Mouse (Mus musculus) small intestine, adult 2 months (tissue): ENCODE measurements around the gene Asb2.

Experiments used
- CTCF ChIP-seq: fragments of 200-500 bp; IDR thresholded peaks from 2 replicates; pipeline ENCODE4 v1.5.1; 2012; ENCODE audit warnings: low read depth, mild to moderate bottlenecking, control low read depth, inconsistent platforms, low read length, moderate library complexity, mixed read lengths; ENCODE audit not compliant: insufficient replicate concordance, insufficient read length; ENCODE audit errors: extremely low read depth
- POLR2A ChIP-seq: fragments of 200-500 bp; IDR thresholded peaks from 2 replicates; pipeline ENCODE4 v1.6.1; 2012; ENCODE audit warnings: low read depth, mild to moderate bottlenecking, control low read depth, inconsistent platforms, low read length, moderate library complexity

GRCm38 (mm10) chr12:103326569-103326968 lies 29.2 kb downstream of the Asb2 start:
- TF ChIP-seq POLR2A: no peak
- no peak for TF ChIP-seq CTCF
